Mouse (Mus musculus) erythroblast, embryonic 14.5 days (primary cell): Measurements from ENCODE around the gene Gm7137. TPM values are rescaled to one million over a fixed set of nuclear protein-coding genes. Genes with fewer than 3 reads are reported as not detected.
"Not testable (repeated sequence)": the region's sequence is repeated elsewhere in the genome, so short reads cannot be mapped to it uniquely, and the experiment has no call there.

Experiments used
- H3K27me3 ChIP-seq: 2 replicates; pipeline ENCODE4 v1.6.1; 2012; ENCODE audit warnings: inconsistent platforms; ENCODE audit not compliant: control insufficient read depth
- H3K36me3 ChIP-seq: 2 replicates; pipeline ENCODE4 v1.6.1; 2012; ENCODE audit warnings: mild to moderate bottlenecking, inconsistent platforms; ENCODE audit not compliant: control insufficient read depth
- H3K4me1 ChIP-seq: 2 replicates; pipeline ENCODE4 v1.6.1; 2012; ENCODE audit warnings: inconsistent platforms; ENCODE audit not compliant: control insufficient read depth
- H3K4me3 ChIP-seq: replicated peaks from 2 replicates; pipeline ENCODE3; 2012; ENCODE audit warnings: moderate library complexity, mild to moderate bottlenecking, inconsistent platforms
- H3K9me3 ChIP-seq: 2 replicates; pipeline ENCODE4 v1.6.1; 2012; ENCODE audit warnings: low read length, inconsistent platforms, mixed read lengths; ENCODE audit not compliant: control insufficient read depth
- GATA1 ChIP-seq: IDR thresholded peaks from 2 replicates; pipeline ENCODE4 v1.6.1; 2012; ENCODE audit warnings: low read length, inconsistent platforms, mixed read lengths
- TAL1 ChIP-seq: IDR thresholded peaks from 3 replicates; pipeline ENCODE4 v1.6.1; 2012; ENCODE audit warnings: low read length, inconsistent platforms, mixed read lengths
- polyA plus RNA-seq: library from polyadenylated mRNA; stranded (reverse); fragments of >175 nt; gene quantifications from 2 replicates; pipeline ENCODE4 v1.2.3, GENCODE M21; 2012

Gene Gm7137
- not detected in 2 replicates for polyA plus RNA-seq

- not testable (repeated sequence) for H3K9me3 ChIP-seq, H3K36me3 ChIP-seq, H3K4me1 ChIP-seq, H3K27me3 ChIP-seq, H3K4me3 ChIP-seq
These were observed at the start of gene Gm7137 for GRCm38 (mm10) chr10:77787876-77788275. Gene Gm7137, minus strand, starts transcription at chr10:77788200.

DNA sequence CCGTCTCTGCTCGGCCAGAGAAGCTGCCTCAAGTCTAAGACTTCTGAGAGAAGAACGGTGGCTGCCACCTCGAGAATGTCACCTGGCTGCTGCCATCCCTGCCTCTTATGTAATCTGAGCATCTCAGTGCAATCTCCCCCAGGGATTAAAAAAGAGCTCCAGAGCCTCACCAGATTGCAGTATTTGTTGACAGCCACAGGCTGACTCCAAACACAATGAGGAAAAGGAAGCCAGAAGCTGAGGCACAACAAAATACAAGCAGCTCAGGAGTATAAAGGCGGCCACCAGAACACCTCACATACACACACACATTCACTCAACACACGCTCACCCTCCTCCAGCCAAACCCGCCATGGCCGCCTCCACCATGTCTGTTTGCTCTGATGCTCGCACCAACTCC lies 47.6 kb upstream of the Gm7137 start, which contains the start of gene Krtap10-10:
TSS of gene Krtap10-10 (plus strand) at position 301 of the 400 bp plus-strand sequence.
- Histone ChIP-seq H3K9me3 (no peaks in the 10 kb centered on the region), H3K4me3 (no peak within 1 kb of the TSS), H3K36me3 (no peaks in the 10 kb centered on the region), H3K27me3 (no peaks in the 10 kb centered on the region), H3K4me1 (no peaks in the 10 kb centered on the region)
- TF ChIP-seq GATA1 = no peak
- no peak for TF ChIP-seq TAL1

DNA sequence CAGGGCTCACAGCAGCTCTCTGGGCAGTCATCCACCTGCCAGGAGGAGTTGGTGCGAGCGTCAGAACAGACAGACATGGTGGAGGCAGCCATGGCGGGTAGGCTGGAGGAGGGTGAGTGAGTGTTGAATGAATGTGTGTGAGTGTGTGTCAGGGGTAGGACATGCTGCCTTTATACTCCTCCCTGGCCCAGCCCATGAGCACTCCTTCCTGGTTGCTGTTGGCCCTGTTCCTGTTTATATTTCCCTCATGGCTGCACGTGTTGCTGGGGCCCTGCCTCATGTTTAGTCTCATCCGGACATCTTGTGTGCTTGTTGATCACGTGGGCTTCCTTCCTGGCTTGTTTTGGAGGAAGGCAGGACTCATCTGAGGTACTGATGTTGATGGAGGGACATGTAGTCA lies 39.0 kb upstream of the Gm7137 start, which contains the start of gene Krtap10-4:
TSS of gene Krtap10-4 (minus strand) at position 145 of the 400 bp plus-strand sequence.
- TF ChIP-seq GATA1 (no peak), TAL1 (no peak)
- Histone ChIP-seq H3K36me3 (no peaks in the 10 kb centered on the region), H3K4me1 (no peaks in the 10 kb centered on the region), H3K9me3 (no peaks in the 10 kb centered on the region; the same call in 1 of the 2 replicates), H3K27me3 (no peaks in the 10 kb centered on the region), H3K4me3 (no peak within 1 kb of the TSS)

GRCm38 (mm10) chr10:77819203-77819602 lies 31.2 kb upstream of the Gm7137 start:
- no peaks in the 10 kb centered on the region for H3K27me3 ChIP-seq
- no peak overlapping the region for H3K4me3 ChIP-seq
- TF ChIP-seq TAL1 (no peak), GATA1 (no peak)
- H3K4me1 ChIP-seq = no peaks in the 10 kb centered on the region
- H3K36me3 ChIP-seq = no peaks in the 10 kb centered on the region
- H3K9me3 ChIP-seq = no peaks in the 10 kb centered on the region; the same call in 1 of the 2 replicates

- no peak for TF ChIP-seq GATA1
- no peak for TF ChIP-seq TAL1
- no peaks in the 10 kb centered on the region; the same call in 1 of the 2 replicates for H3K9me3 ChIP-seq
- H3K36me3 ChIP-seq = no peaks in the 10 kb centered on the region
- H3K27me3 ChIP-seq = no peaks in the 10 kb centered on the region
- no peaks in the 10 kb centered on the region for H3K4me1 ChIP-seq
- H3K4me3 ChIP-seq = no peak overlapping the region
These were observed 30.5 kb upstream of the Gm7137 start for GRCm38 (mm10) chr10:77818523-77818922.

DNA sequence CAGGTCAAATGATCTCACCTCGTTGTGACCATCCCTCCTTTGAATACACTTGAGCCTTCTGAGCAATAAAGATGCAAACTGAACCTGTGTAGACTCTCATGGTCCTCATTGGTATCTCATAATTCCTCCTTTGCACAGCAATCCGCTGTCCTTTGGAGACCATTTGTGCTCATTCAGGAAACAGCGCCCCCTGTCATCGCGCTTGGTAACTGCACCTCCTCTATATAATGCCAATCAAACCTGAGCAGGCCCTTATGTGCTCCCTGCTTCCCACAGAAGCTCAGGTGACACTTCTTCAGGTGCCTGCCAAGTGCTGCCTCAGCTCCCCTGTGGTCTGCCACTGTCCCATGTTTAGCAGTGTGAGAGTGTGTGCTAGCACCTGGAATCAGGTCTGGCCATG lies 27.5 kb upstream of the Gm7137 start:
- H3K4me3 ChIP-seq = no peak overlapping the region
- TF ChIP-seq TAL1 (no peak), GATA1 (no peak)

GRCm38 (mm10) chr10:77814382-77814781 lies 26.4 kb upstream of the Gm7137 start, which contains the start of gene Gm2696:
Gene Gm2696, plus strand, starts transcription at chr10:77814682.
- TF ChIP-seq TAL1 (no peak), GATA1 (no peak)
- no peaks in the 10 kb centered on the region for H3K36me3 ChIP-seq

More for the DNA sequence above, 27.5 kb upstream of the Gm7137 start:
- Histone ChIP-seq H3K4me1 (no peaks in the 10 kb centered on the region), H3K36me3 (no peaks in the 10 kb centered on the region), H3K9me3 (no peaks in the 10 kb centered on the region; the same call in 1 of the 2 replicates), H3K27me3 (no peaks in the 10 kb centered on the region)

GRCm38 (mm10) chr10:77811743-77812142 lies 23.7 kb upstream of the Gm7137 start, which contains the start of gene Gm9507:
Gene Gm9507, minus strand, starts transcription at chr10:77811843.
- Histone ChIP-seq H3K4me3 (no peak within 1 kb of the TSS), H3K27me3 (no peaks in the 10 kb centered on the region), H3K36me3 (no peaks in the 10 kb centered on the region), H3K4me1 (no peaks in the 10 kb centered on the region), H3K9me3 (no peaks in the 10 kb centered on the region; the same call in 1 of the 2 replicates)
- no peak for TF ChIP-seq TAL1

More at GRCm38 (mm10) chr10:77814382-77814781, 26.4 kb upstream of the Gm7137 start, which contains the start of gene Gm2696:
- H3K4me3 ChIP-seq = no peak within 1 kb of the TSS
- no peaks in the 10 kb centered on the region for H3K4me1 ChIP-seq
- no peaks in the 10 kb centered on the region for H3K27me3 ChIP-seq
- no peaks in the 10 kb centered on the region; the same call in 1 of the 2 replicates for H3K9me3 ChIP-seq

DNA sequence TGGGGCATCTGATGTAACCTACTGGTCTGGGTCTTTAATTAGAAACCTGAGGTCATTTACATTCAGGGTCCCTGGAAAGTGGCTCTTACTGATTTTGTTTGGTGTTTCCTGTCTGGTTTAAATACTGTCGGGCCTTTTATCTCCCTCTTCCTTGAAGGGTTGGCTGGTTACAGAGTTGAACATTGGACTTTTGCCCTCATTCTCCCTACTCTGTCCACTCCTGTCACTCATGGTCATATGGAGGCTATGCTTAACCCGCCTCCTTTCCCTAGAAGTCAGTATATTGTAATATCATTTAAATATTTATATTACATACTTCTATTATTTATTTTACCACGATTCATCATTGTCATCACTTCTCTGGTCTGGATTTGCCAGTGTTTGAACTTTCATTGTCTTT lies 16.1 kb upstream of the Gm7137 start:
- Histone ChIP-seq H3K4me1 (no peaks in the 10 kb centered on the region), H3K36me3 (no peaks in the 10 kb centered on the region), H3K4me3 (no peak overlapping the region), H3K9me3 (no peaks in the 10 kb centered on the region; the same call in 1 of the 2 replicates), H3K27me3 (no peaks in the 10 kb centered on the region)
- no peak for TF ChIP-seq TAL1
- no peak for TF ChIP-seq GATA1
